Mouse (Mus musculus) 416B (cell line): Measurements from ENCODE around the gene Rhd.
A peak's percentile ranks its signal among the peaks of the same experiment; 100 is the strongest.

Experiments
- DNase-seq: peaks from one replicate; pipeline ENCODE4 v3.0.0; 2011; ENCODE audit warnings: low read depth

Rhd gene

GRCm38 (mm10) chr4:134856501-134856900 lies 7.8 kb upstream of the Rhd start:
- no peak for DNase-seq

- no peak for DNase-seq
Observed at GRCm38 (mm10) chr4:134858494-134858893, 5.8 kb upstream of the Rhd start.

DNA sequence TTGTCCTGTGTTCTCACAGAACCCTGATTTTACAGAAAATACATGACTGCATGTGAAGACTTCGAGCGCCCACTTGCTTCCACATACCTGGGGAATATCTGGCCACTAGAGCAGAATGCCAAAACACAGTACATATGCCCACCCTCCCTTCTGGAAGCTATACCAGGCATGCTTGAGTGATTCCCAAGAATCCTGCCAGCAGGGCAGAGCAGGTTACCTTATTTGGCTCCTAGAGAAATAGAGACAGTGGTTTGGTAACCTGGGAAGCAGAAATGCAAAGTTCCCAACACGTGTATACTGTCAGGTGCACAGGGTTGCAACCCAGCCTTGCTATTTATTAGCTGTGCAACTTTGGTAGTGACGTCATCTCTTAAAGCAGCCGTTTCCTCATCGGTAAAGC lies 2.5 kb upstream of the Rhd start:
- DNase-seq = no peak

DNA sequence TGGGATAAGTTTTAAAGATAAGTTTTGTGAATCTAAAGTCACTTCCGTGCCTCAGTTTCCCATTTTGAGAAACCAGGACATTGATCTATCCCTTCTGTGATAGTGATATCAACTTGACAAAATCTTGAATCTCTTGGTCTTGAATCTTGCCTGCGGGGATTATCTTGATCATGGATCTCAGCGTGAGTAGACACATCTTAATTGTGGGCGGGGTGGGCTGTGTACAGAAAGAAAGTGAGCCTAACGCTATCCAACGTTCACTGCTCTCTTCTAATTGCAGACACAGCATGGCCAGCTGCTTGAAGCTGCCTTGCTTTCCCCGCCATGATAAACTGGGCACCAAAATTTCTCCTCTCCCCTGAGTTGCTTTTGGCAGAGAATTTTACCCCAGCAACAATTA lies 1.3 kb upstream of the Rhd start:
- DNase-seq = no peak

- DNase-seq = no peak
Observed at GRCm38 (mm10) chr4:134865340-134865739, 1.0 kb downstream of the Rhd start.

DNA sequence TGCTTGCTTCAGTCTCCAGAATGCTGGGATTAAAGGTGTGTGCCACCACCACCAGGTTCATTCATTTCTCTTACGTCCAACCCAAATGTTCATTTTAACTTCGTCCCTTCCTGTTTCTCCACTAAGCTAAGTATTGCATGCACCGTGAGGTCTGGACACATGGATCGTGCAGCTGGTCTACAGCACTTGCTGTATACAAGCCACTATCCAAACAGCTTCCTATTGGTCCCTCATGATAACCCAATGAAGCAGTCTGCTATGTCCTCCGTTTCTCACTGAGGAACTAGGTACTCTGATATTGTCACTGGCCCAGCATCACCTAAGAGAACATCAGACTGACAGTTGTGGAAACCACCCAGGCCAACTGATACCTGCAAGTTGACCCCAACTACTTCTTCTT lies 1.5 kb downstream of the Rhd start:
- DNase-seq = no peak

DNA sequence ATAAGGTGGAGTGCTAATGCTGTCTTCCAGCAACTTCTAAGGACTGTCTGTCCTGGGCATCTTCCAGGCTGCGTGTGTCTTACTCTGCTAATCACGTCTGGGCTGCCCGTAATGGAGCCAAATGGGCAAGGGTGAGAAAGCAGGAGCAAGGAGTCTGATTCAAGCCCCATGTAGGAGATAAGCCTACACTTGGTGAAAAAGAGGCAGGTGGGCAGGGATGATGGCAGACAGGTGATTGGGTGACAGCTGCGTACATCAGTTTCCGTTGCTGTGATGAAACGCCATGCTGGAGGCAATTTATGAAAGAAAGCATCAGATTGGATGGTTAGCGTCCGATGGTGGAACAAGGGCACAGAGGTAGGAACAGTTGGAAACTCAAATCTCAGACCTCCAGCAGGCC lies 2.9 kb downstream of the Rhd start:
- DNase-seq = no peak

DNA sequence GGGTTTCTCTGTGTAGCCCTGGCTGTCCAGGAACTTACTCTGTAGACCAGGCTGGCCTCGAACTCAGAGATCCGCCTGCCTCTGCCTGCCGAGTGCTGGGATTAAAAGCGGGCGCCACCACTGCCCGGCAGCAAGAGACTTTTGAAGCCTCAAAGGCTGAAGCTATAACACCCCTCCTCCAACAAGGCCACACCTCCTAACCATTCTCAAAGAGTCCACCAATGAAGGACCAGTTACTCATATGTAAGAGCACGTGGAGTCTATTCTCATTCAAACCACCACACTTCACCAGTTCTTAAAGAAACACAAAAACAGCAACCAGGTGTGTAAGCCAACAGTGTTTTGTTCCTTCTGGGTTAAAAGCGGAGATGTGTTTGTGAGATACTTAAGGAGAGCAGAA lies 3.3 kb downstream of the Rhd start:
- no peak for DNase-seq

- no peak for DNase-seq
Observed at GRCm38 (mm10) chr4:134868065-134868464, 3.7 kb downstream of the Rhd start.

- DNase-seq = no peak
Observed at GRCm38 (mm10) chr4:134868490-134868889, 4.2 kb downstream of the Rhd start.

- no peak for DNase-seq
Observed at GRCm38 (mm10) chr4:134869068-134869730, 4.9 kb downstream of the Rhd start.

DNA sequence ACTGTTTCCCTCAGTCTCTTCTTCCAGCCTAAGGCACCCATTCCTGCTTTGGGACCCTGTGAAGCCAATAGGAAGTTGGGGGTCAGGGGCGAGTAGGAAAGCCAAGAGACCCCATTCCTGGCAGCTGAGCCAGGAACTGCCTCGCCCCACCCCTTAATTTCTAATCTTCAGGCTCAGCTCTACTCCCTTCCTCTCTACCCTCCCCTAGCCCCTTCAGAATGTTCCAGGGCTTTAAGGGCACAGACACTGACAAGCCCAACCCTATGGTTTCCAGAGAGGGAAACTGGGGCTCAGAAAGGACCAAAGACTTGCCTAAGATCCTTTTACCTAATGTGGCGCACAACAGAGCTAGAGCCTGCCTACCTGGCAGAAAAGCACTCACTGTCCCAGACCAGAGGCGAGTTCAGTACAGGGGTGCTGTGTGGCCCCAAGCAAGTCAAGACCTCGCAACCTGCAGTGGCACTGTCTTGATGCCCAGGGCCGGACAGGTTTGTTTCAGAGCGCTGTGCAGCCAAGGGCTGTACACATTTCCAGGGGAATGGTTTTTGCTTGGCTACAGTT lies 5.6 kb downstream of the Rhd start:
- DNase-seq = no peak

DNA sequence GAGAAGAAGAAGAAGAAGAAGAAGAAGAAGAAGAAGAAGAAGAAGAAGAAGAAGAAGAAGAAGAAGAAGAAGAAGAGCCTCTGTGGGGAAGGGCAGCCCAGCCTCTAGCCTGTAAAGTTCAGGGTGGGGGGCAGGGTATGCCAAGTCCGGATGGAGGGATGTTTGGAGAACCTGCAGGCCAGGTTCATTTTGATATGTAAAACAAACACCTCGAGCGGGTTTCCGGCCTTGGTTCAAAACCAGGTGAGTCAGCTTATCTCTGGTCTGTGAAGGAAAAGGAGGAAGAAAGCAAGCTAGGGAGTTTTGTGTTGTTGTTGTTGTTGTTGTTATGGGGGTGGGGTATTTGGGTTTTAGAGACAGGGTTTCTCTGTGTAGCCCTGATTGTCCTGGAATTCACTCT lies 7.1 kb downstream of the Rhd start:
- DNase-seq = no peak

- DNase-seq = no peak
Observed at GRCm38 (mm10) chr4:134871950-134872349, 7.6 kb downstream of the Rhd start.

- DNase-seq = no peak
Observed at GRCm38 (mm10) chr4:134876171-134876570, 11.8 kb downstream of the Rhd start.

- peak; percentile 76 for DNase-seq
Observed at GRCm38 (mm10) chr4:134879410-134879981, 15.2 kb downstream of the Rhd start.

GRCm38 (mm10) chr4:134880041-134880440 lies 15.7 kb downstream of the Rhd start:
- DNase-seq = peak; percentile 34

DNA sequence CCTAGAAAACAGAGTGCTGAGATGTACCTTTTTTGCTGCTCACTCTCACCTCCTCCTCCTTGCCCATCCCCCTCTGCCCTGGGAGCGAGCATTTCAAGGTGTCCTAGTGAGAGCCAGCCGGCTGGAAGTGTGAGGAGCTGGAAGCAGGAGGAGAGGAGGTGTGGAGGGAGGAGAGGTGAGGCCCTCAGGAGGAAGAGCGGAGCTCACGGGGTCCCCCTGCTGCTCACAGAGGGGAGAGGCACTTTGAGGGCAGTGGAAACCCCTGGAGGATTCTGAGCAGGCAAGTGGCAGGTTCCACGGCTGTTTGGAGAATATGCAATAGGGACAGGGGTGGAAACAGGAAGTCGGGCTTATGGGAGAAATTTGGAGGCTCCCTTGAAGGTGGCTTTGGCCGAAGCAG lies 18.9 kb downstream of the Rhd start:
- DNase-seq = peak; percentile 64

DNA sequence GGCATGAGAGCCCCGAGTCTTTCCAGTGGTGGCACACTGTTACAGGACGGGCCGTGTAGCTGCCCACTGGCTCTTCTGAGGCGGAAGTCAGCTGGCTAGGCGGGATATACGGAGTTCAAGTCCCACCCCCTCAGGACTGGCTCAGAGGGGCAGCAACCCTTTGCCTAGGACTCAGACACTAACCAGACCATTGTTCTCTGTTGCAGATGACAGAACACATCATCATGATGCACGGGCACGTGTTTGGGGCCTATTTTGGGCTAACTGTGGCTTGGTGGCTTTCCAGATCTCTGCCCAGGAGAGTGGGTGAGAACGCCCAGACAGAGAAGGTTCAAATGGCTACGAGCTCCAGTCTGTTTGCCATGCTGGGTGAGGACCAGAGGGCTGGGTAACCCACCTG lies 19.5 kb downstream of the Rhd start:
- DNase-seq = peak; percentile 46

- no peak for DNase-seq
Observed at GRCm38 (mm10) chr4:134884364-134884763, 20.0 kb downstream of the Rhd start.

DNA sequence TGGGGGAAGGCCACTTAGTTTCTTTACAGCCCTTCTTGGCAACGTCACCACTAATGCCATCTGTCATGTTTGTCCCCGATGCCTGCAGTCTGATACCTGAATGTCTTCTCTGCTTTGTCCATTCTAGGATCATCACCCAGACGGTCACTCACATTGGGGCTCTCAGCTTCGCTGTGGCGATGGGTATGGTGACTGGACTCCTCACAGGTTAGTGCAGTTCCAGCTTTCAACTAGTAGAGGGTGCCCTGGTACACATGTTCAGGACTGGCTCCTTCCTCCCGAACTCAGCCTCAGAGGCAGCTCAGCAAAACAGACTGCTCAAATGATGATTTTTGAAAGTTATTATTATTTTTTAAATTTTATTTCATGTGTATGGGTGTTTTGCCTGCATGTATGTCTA lies 27.8 kb downstream of the Rhd start:
- DNase-seq = peak; percentile 36

- no peak for DNase-seq
Observed at GRCm38 (mm10) chr4:134897256-134897655, 32.9 kb downstream of the Rhd start.

GRCm38 (mm10) chr4:134901126-134901525 lies 36.8 kb downstream of the Rhd start:
- DNase-seq = no peak

DNA sequence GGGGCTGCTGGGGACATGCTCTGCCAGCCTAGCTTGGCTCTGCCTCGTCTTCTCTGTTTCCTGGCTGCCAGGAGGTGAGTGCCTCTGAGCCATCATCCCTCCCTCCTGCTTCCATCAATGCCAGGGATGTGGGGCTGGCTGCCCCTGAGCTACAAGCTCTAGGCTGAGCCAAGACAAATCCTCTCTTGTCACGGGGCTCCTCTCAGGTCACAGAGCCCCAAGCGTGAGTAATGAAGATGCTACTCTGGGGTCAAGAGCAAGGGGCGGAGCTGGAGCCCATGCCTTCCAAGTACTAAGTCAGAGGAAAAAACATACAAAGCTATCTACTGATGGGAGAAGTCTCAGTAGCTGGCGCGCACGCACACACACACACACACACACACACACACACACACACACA lies 38.7 kb downstream of the Rhd start:
- no peak for DNase-seq
